Mouse (Mus musculus): ENCODE measurements around the gene Gsc2.

DNA sequence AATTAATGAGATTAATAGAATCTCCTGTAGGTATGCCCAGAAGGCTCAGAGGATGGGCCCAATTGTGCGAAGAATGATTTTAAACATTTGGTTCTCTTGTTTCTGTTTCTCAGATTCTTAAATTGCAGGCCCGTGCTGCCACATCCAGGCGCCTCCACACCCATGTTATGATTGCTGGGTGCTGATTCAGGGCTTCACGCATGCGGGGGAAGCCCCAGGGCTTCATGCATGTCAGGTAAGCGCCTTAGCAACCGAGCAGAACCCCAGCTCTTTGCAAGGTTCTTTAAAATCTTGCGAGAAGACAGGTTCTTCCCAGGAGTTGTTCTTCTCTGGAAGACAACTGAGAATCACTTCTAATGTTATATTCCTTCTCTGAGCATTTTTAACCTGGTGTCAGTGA is 28.6 kb upstream of the Gsc2 start:
- TF ChIP-seq ZNF384 (IDR thresholded peaks at IDR 0.05; ENCODE audit: low read depth, low read length) (no peak), ZKSCAN1 (IDR thresholded peaks at IDR 0.05; ENCODE audit: borderline replicate concordance, low read depth, low read length) (no peak), POLR2AphosphoS2 (IDR thresholded peaks at IDR 0.05; ENCODE audit: low read depth, low read length) (no peak), CTCF (conservative IDR thresholded peaks at IDR 0.05 in 1 of 2, IDR thresholded peaks at IDR 0.05 in 1 of 2; ENCODE audit: low read depth in 2 of 2, low read length in 2 of 2) (no peak), NRF1 (IDR thresholded peaks at IDR 0.05; ENCODE audit: low read depth, low read length) (no peak)
